Mouse (Mus musculus) activated CD4-positive, CD25-positive, alpha-beta regulatory T cell, adult 9 weeks (primary cell): ENCODE results near the gene Slc7a11. TPM values are rescaled to one million over a fixed set of nuclear protein-coding genes. Genes with fewer than 3 reads are reported as not detected.

Experiments
- polyA plus RNA-seq: library from polyadenylated mRNA; unstranded; fragments of 100-300 nt; shearing (Covaris generic); gene quantifications from one replicate; pipeline ENCODE4 v1.2.1, GENCODE M21; 2017

The Slc7a11 gene
- polyA plus RNA-seq = 0.10 TPM

DNA sequence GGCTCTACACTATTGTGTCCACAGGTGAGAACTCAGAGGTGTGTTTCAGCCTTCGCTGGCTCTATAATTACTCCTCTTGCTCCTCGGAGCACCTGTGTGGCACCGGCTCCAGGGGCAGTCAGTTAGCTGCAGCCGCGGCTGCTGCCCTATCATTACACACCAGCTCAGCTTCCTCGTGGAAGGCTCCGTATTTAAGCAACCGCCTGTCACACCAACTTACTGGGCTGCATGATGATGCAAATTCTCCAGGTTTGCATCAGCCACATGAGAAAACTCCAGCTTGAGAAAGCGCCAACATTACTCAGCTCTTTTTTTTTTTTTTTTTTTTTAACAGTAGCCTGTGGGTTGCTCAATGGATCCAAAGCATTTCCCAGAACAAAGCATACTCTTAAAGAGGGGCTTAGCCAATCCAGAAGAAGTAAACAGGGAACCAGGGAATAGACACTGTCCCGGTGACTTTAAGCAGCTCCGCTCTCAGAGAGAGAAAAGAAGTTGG, at the start of gene Slc7a11:
TSS of gene Slc7a11 (minus strand) at position 194 of the 496 bp plus-strand sequence.

